Mouse (Mus musculus): ENCODE measurements around the gene Phf21a. TPM values are rescaled to one million over a fixed set of nuclear protein-coding genes. Genes with fewer than 3 reads are reported as not detected.

The Phf21a gene
- polyA plus RNA-seq, 1 experiment from 2014 or later, result 35.4 TPM

GRCm38 (mm10) chr2:92325676-92326075 lies 232.8 kb downstream of the Phf21a start:
- no peak overlapping the region for H3K27ac ChIP-seq (replicated peaks; ENCODE audit: low read depth, low read length)
- H3K36me3 ChIP-seq (ENCODE audit: control insufficient read depth, insufficient read depth, low read length), result peaks cover 38% of the 10 kb centered on the region
- no peaks in the 10 kb centered on the region for H3K27me3 ChIP-seq (ENCODE audit: control insufficient read depth, insufficient read depth, low read length)
- no peak overlapping the region for H3K4me3 ChIP-seq (replicated peaks; ENCODE audit: low read depth, low read length)
- no peak overlapping the region for H3K9ac ChIP-seq (replicated peaks; ENCODE audit: low read length)
- no peaks in the 10 kb centered on the region for H3K4me1 ChIP-seq (ENCODE audit: control insufficient read depth, insufficient read depth, low read length)
- ATAC-seq (ENCODE audit: low FRiP score, low TSS enrichment) (no peak), DNase-seq (no peak)
- no peaks in the 10 kb centered on the region for H3K9me3 ChIP-seq (ENCODE audit: control insufficient read depth, low read length)
- H3K4me2 ChIP-seq (ENCODE audit: low read length), result no peak overlapping the region
- WGBS, result 93% methylated on average over 7 of the region's 7 CpGs

GRCm38 (mm10) chr2:92326221-92326620 lies 233.3 kb downstream of the Phf21a start:
- DNase-seq, result no peak
- H3K4me2 ChIP-seq (ENCODE audit: low read length), result no peak overlapping the region
- 100% methylated on average over 1 of the region's 1 CpGs for WGBS
- H3K4me1 ChIP-seq (ENCODE audit: control insufficient read depth, insufficient read depth, low read length), result no peaks in the 10 kb centered on the region
- H3K27me3 ChIP-seq (ENCODE audit: control insufficient read depth, insufficient read depth, low read length), result no peaks in the 10 kb centered on the region
- no peak overlapping the region for H3K27ac ChIP-seq (replicated peaks; ENCODE audit: low read depth, low read length)
- ATAC-seq (ENCODE audit: low FRiP score, low TSS enrichment), result no peak
- H3K9ac ChIP-seq (replicated peaks; ENCODE audit: low read length), result no peak overlapping the region
- peaks cover 39% of the 10 kb centered on the region for H3K36me3 ChIP-seq (ENCODE audit: control insufficient read depth, insufficient read depth, low read length)
- H3K4me3 ChIP-seq (replicated peaks; ENCODE audit: low read depth, low read length), result no peak overlapping the region
- H3K9me3 ChIP-seq (ENCODE audit: control insufficient read depth, low read length), result no peaks in the 10 kb centered on the region

GRCm38 (mm10) chr2:92327601-92328000 lies 234.7 kb downstream of the Phf21a start:
- no peak for DNase-seq
- no peak for ATAC-seq (ENCODE audit: low FRiP score, low TSS enrichment)
- WGBS, result 96% methylated on average over 4 of the region's 4 CpGs
- Histone ChIP-seq H3K9ac (replicated peaks; ENCODE audit: low read length) (no peak overlapping the region), H3K36me3 (ENCODE audit: control insufficient read depth, insufficient read depth, low read length) (peaks cover 42% of the 10 kb centered on the region), H3K27me3 (ENCODE audit: control insufficient read depth, insufficient read depth, low read length) (no peaks in the 10 kb centered on the region), H3K4me1 (ENCODE audit: control insufficient read depth, insufficient read depth, low read length) (no peaks in the 10 kb centered on the region), H3K27ac (replicated peaks; ENCODE audit: low read depth, low read length) (no peak overlapping the region), H3K4me3 (replicated peaks; ENCODE audit: low read depth, low read length) (no peak overlapping the region), H3K4me2 (ENCODE audit: low read length) (no peak overlapping the region), H3K9me3 (ENCODE audit: control insufficient read depth, low read length) (no peaks in the 10 kb centered on the region)

GRCm38 (mm10) chr2:92328206-92328605 lies 235.3 kb downstream of the Phf21a start:
- no peaks in the 10 kb centered on the region for H3K27me3 ChIP-seq (ENCODE audit: control insufficient read depth, insufficient read depth, low read length)
- peaks cover 46% of the 10 kb centered on the region for H3K36me3 ChIP-seq (ENCODE audit: control insufficient read depth, insufficient read depth, low read length)
- no peaks in the 10 kb centered on the region for H3K9me3 ChIP-seq (ENCODE audit: control insufficient read depth, low read length)
- H3K27ac ChIP-seq (replicated peaks; ENCODE audit: low read depth, low read length), result no peak overlapping the region
- 95% methylated on average over 8 of the region's 8 CpGs for WGBS
- ATAC-seq (ENCODE audit: low FRiP score, low TSS enrichment) (no peak), DNase-seq (no peak)
- no peak overlapping the region for H3K9ac ChIP-seq (replicated peaks; ENCODE audit: low read length)
- no peak overlapping the region for H3K4me2 ChIP-seq (ENCODE audit: low read length)
- no peak overlapping the region for H3K4me3 ChIP-seq (replicated peaks; ENCODE audit: low read depth, low read length)
- no peaks in the 10 kb centered on the region for H3K4me1 ChIP-seq (ENCODE audit: control insufficient read depth, insufficient read depth, low read length)

GRCm38 (mm10) chr2:92330840-92331239 lies 237.9 kb downstream of the Phf21a start:
- Histone ChIP-seq H3K4me1 (ENCODE audit: control insufficient read depth, insufficient read depth, low read length) (no peaks in the 10 kb centered on the region), H3K9ac (replicated peaks; ENCODE audit: low read length) (no peak overlapping the region), H3K9me3 (ENCODE audit: control insufficient read depth, low read length) (no peaks in the 10 kb centered on the region), H3K4me2 (ENCODE audit: low read length) (no peak overlapping the region), H3K27me3 (ENCODE audit: control insufficient read depth, insufficient read depth, low read length) (no peaks in the 10 kb centered on the region), H3K4me3 (replicated peaks; ENCODE audit: low read depth, low read length) (no peak overlapping the region), H3K36me3 (ENCODE audit: control insufficient read depth, insufficient read depth, low read length) (peaks cover 64% of the 10 kb centered on the region), H3K27ac (replicated peaks; ENCODE audit: low read depth, low read length) (no peak overlapping the region)
- no peak for ATAC-seq (ENCODE audit: low FRiP score, low TSS enrichment)
- DNase-seq, result peak; percentile 85
- WGBS, result 64% methylated on average over 2 of the region's 2 CpGs

- Histone ChIP-seq H3K9ac (replicated peaks; ENCODE audit: low read length) (no peak overlapping the region), H3K27ac (replicated peaks; ENCODE audit: low read depth, low read length) (no peak overlapping the region), H3K36me3 (ENCODE audit: control insufficient read depth, insufficient read depth, low read length) (peaks cover 63% of the 10 kb centered on the region), H3K4me2 (ENCODE audit: low read length) (no peak overlapping the region), H3K27me3 (ENCODE audit: control insufficient read depth, insufficient read depth, low read length) (no peaks in the 10 kb centered on the region), H3K9me3 (ENCODE audit: control insufficient read depth, low read length) (no peaks in the 10 kb centered on the region), H3K4me1 (ENCODE audit: control insufficient read depth, insufficient read depth, low read length) (no peaks in the 10 kb centered on the region), H3K4me3 (replicated peaks; ENCODE audit: low read depth, low read length) (no peak overlapping the region)
- 82% methylated on average over 2 of the region's 2 CpGs for WGBS
- ATAC-seq (ENCODE audit: low FRiP score, low TSS enrichment) (no peak), DNase-seq (peak; percentile 77)
Observed at GRCm38 (mm10) chr2:92331410-92331809, 238.5 kb downstream of the Phf21a start.

- WGBS, result 96% methylated on average over 2 of the region's 2 CpGs
- H3K4me2 ChIP-seq (ENCODE audit: low read length), result no peak overlapping the region
- H3K4me3 ChIP-seq (replicated peaks; ENCODE audit: low read depth, low read length), result no peak overlapping the region
- no peaks in the 10 kb centered on the region for H3K9me3 ChIP-seq (ENCODE audit: control insufficient read depth, low read length)
- H3K36me3 ChIP-seq (ENCODE audit: control insufficient read depth, insufficient read depth, low read length), result peaks cover 58% of the 10 kb centered on the region
- no peak overlapping the region for H3K9ac ChIP-seq (replicated peaks; ENCODE audit: low read length)
- DNase-seq, result no peak
- no peaks in the 10 kb centered on the region for H3K4me1 ChIP-seq (ENCODE audit: control insufficient read depth, insufficient read depth, low read length)
- ATAC-seq (ENCODE audit: low FRiP score, low TSS enrichment), result no peak
- H3K27me3 ChIP-seq (ENCODE audit: control insufficient read depth, insufficient read depth, low read length), result no peaks in the 10 kb centered on the region
- H3K27ac ChIP-seq (replicated peaks; ENCODE audit: low read depth, low read length), result no peak overlapping the region
Observed at GRCm38 (mm10) chr2:92331871-92332270, 239.0 kb downstream of the Phf21a start.

GRCm38 (mm10) chr2:92342418-92342817 lies 249.5 kb downstream of the Phf21a start:
- no peaks in the 10 kb centered on the region for H3K4me1 ChIP-seq (ENCODE audit: control insufficient read depth, insufficient read depth, low read length)
- H3K27me3 ChIP-seq (ENCODE audit: control insufficient read depth, insufficient read depth, low read length), result no peaks in the 10 kb centered on the region
- no peaks in the 10 kb centered on the region for H3K9me3 ChIP-seq (ENCODE audit: control insufficient read depth, low read length)
- DNase-seq (no peak), ATAC-seq (ENCODE audit: low FRiP score, low TSS enrichment) (no peak)
- no peak overlapping the region for H3K4me2 ChIP-seq (ENCODE audit: low read length)
- H3K36me3 ChIP-seq (ENCODE audit: control insufficient read depth, insufficient read depth, low read length), result peaks cover 37% of the 10 kb centered on the region
- H3K4me3 ChIP-seq (replicated peaks; ENCODE audit: low read depth, low read length), result no peak overlapping the region
- no peak overlapping the region for H3K9ac ChIP-seq (replicated peaks; ENCODE audit: low read length)
- no peak overlapping the region for H3K27ac ChIP-seq (replicated peaks; ENCODE audit: low read depth, low read length)

GRCm38 (mm10) chr2:92347191-92347590 lies 254.3 kb downstream of the Phf21a start:
- H3K4me2 ChIP-seq (ENCODE audit: low read length), result no peak overlapping the region
- DNase-seq (no peak), ATAC-seq (ENCODE audit: low FRiP score, low TSS enrichment) (no peak)
- no peak overlapping the region for H3K27ac ChIP-seq (replicated peaks; ENCODE audit: low read depth, low read length)
- H3K9ac ChIP-seq (replicated peaks; ENCODE audit: low read length), result no peak overlapping the region
- no peaks in the 10 kb centered on the region for H3K9me3 ChIP-seq (ENCODE audit: control insufficient read depth, low read length)
- H3K4me3 ChIP-seq (replicated peaks; ENCODE audit: low read depth, low read length), result no peak overlapping the region
- WGBS, result 90% methylated on average over 2 of the region's 2 CpGs
- H3K36me3 ChIP-seq (ENCODE audit: control insufficient read depth, insufficient read depth, low read length), result peaks cover 67% of the 10 kb centered on the region
- no peaks in the 10 kb centered on the region for H3K27me3 ChIP-seq (ENCODE audit: control insufficient read depth, insufficient read depth, low read length)
- no peaks in the 10 kb centered on the region for H3K4me1 ChIP-seq (ENCODE audit: control insufficient read depth, insufficient read depth, low read length)
